Mouse (Mus musculus) embryonic facial prominence, embryonic 11.5 days (tissue): ENCODE data around the gene Qrfpr. TPM values are rescaled to one million over a fixed set of nuclear protein-coding genes. Genes with fewer than 3 reads are reported as not detected.

ENCODE experiments used
- ATAC-seq: fragments of 200-750 bp; cut with Nextera tagmentation; replicated peaks from 2 replicates; pipeline ENCODE4 v1.8.0; 2017; ENCODE audit warnings: low read depth; ENCODE audit not compliant: insufficient number of reproducible peaks, low FRiP score, low TSS enrichment
- DNase-seq: peaks from one replicate; pipeline ENCODE4 v3.0.0-alpha.2; 2015; ENCODE audit warnings: low spot score
- H3K27ac ChIP-seq: fragments of 300-500 bp; sonication (generic); replicated peaks from 2 replicates; pipeline ENCODE4 v1.5.1; 2014; ENCODE audit warnings: mild to moderate bottlenecking, low read depth, low read length, control low read depth
- H3K27me3 ChIP-seq: fragments of 300-500 bp; sonication (generic); 2 replicates; pipeline ENCODE4 v1.6.1; 2014; ENCODE audit warnings: mild to moderate bottlenecking, low read length, moderate library complexity, mixed read lengths; ENCODE audit not compliant: control insufficient read depth, insufficient read depth
- H3K36me3 ChIP-seq: fragments of 300-500 bp; sonication (generic); replicated peaks from 2 replicates; pipeline ENCODE4 v1.6.1; 2014; ENCODE audit warnings: low read depth, mild to moderate bottlenecking, low read length, moderate library complexity, mixed read lengths; ENCODE audit not compliant: control insufficient read depth, insufficient read depth
- H3K4me1 ChIP-seq: fragments of 300-500 bp; sonication (generic); 2 replicates; pipeline ENCODE4 v1.6.1; 2014; ENCODE audit warnings: low read length, mixed read lengths; ENCODE audit not compliant: control insufficient read depth, insufficient read depth
- H3K4me2 ChIP-seq: fragments of 300-500 bp; sonication (generic); 2 replicates; pipeline ENCODE4 v1.6.1; 2014; ENCODE audit warnings: low read depth, mild to moderate bottlenecking, control low read depth, low read length, moderate library complexity
- H3K4me3 ChIP-seq: fragments of 300-500 bp; sonication (generic); 2 replicates; pipeline ENCODE4 v1.5.1; 2014; ENCODE audit warnings: low read depth, low read length, control low read depth
- H3K9ac ChIP-seq: fragments of 300-500 bp; sonication (generic); replicated peaks from 2 replicates; pipeline ENCODE4 v1.6.1; 2014; ENCODE audit warnings: mild to moderate bottlenecking, control low read depth, low read length
- H3K9me3 ChIP-seq: fragments of 300-500 bp; sonication (generic); replicated peaks from 2 replicates; pipeline ENCODE4 v1.6.1; 2016; ENCODE audit warnings: mild to moderate bottlenecking, low read length, inconsistent platforms, mixed read lengths; ENCODE audit not compliant: control insufficient read depth
- WGBS: fragments of 180-500 bp; shearing (Covaris S2); extraction: QIAGEN DNeasy Blood & Tissue Kit; methylation state at CpG from one replicate; pipeline ENCODE4 v1.1.7; 2014; 5-methylcytosine and 5-hydroxymethylcytosine counted together
- polyA plus RNA-seq: library from polyadenylated mRNA; unstranded; fragments of >200 nt; fragmentation: Nextera tagmentation; extraction: Ambion mirVana; gene quantifications from 2 replicates; pipeline ENCODE4 v1.2.1, GENCODE M21; 2014

Gene Qrfpr
- polyA plus RNA-seq, 1 experiment from 2014 or later: not detected

- ATAC-seq: no peak
- Histone ChIP-seq H3K9me3 (no peaks in the 10 kb centered on the region), H3K4me3 (no peak overlapping the region), H3K27me3 (no peaks in the 10 kb centered on the region), H3K9ac (no peak overlapping the region), H3K4me2 (no peak overlapping the region), H3K27ac (no peak overlapping the region), H3K36me3 (no peaks in the 10 kb centered on the region), H3K4me1 (no peaks in the 10 kb centered on the region)
- DNase-seq: peak; percentile 79
- WGBS: 7% methylated on average over 4 of the region's 4 CpGs
Observed at GRCm38 (mm10) chr3:36181519-36181918, 40.6 kb downstream of the Qrfpr start.

GRCm38 (mm10) chr3:36173761-36174160 lies 48.4 kb downstream of the Qrfpr start:
- no peaks in the 10 kb centered on the region for H3K4me1 ChIP-seq
- DNase-seq: no peak
- no peaks in the 10 kb centered on the region; the same call in 1 of the 2 replicates for H3K36me3 ChIP-seq
- no peaks in the 10 kb centered on the region for H3K9me3 ChIP-seq
- WGBS: 98% methylated on average over 2 of the region's 2 CpGs
- H3K4me2 ChIP-seq: no peak overlapping the region
- no peak for ATAC-seq
- no peak overlapping the region for H3K4me3 ChIP-seq
- H3K27ac ChIP-seq: no peak overlapping the region
- no peak overlapping the region for H3K9ac ChIP-seq
- H3K27me3 ChIP-seq: no peaks in the 10 kb centered on the region

- no peak for DNase-seq
Observed at GRCm38 (mm10) chr3:36171348-36171747, 50.8 kb downstream of the Qrfpr start.

GRCm38 (mm10) chr3:36170670-36171210 lies 51.4 kb downstream of the Qrfpr start:
- H3K27me3 ChIP-seq: no peaks in the 10 kb centered on the region
- no peak overlapping the region for H3K4me3 ChIP-seq
- WGBS: 79% methylated on average over 1 of the region's 1 CpGs
- H3K4me1 ChIP-seq: no peaks in the 10 kb centered on the region
- H3K36me3 ChIP-seq: peaks cover under 1% of the 10 kb centered on the region
- ATAC-seq: no peak
- H3K9ac ChIP-seq: no peak overlapping the region
- DNase-seq: no peak
- no peaks in the 10 kb centered on the region for H3K9me3 ChIP-seq
- no peak overlapping the region for H3K4me2 ChIP-seq
- H3K27ac ChIP-seq: no peak overlapping the region

More at GRCm38 (mm10) chr3:36171348-36171747, 50.8 kb downstream of the Qrfpr start:
- Histone ChIP-seq H3K9me3 (no peaks in the 10 kb centered on the region), H3K4me1 (no peaks in the 10 kb centered on the region), H3K9ac (no peak overlapping the region), H3K4me3 (no peak overlapping the region), H3K4me2 (no peak overlapping the region), H3K27ac (no peak overlapping the region), H3K27me3 (no peaks in the 10 kb centered on the region), H3K36me3 (no peaks in the 10 kb centered on the region; the same call in 1 of the 2 replicates)
- ATAC-seq: no peak
- WGBS: 88% methylated on average over 1 of the region's 1 CpGs

- no peaks in the 10 kb centered on the region for H3K27me3 ChIP-seq
Observed at GRCm38 (mm10) chr3:36155268-36155667, 66.8 kb downstream of the Qrfpr start.

GRCm38 (mm10) chr3:36150934-36151686 lies 71.0 kb downstream of the Qrfpr start, which contains the start of gene D3Ertd254e:
D3Ertd254e (plus strand) TSS chr3:36151017.
- peak within 1 kb of the TSS; percentile 70 for H3K27ac ChIP-seq
- H3K4me3 ChIP-seq: peak within 1 kb of the TSS; percentile 89
- no peaks in the 10 kb centered on the region for H3K4me1 ChIP-seq
- peak; percentile 95 for DNase-seq
- H3K4me2 ChIP-seq: peak within 1 kb of the TSS; percentile 58
- H3K9me3 ChIP-seq: no peaks in the 10 kb centered on the region
- no peaks in the 10 kb centered on the region for H3K27me3 ChIP-seq
- H3K36me3 ChIP-seq: no peaks in the 10 kb centered on the region
- WGBS: under 1% methylated on average over 54 of the region's 54 CpGs
- peak within 1 kb of the TSS; percentile 94 for H3K9ac ChIP-seq
- ATAC-seq: peak; percentile 100

More at GRCm38 (mm10) chr3:36155268-36155667, 66.8 kb downstream of the Qrfpr start:
- WGBS: 15% methylated on average over 5 of the region's 5 CpGs
- DNase-seq (peak; percentile 15), ATAC-seq (no peak)
- no peaks in the 10 kb centered on the region for H3K9me3 ChIP-seq
- H3K9ac ChIP-seq: no peak overlapping the region
- no peak overlapping the region for H3K27ac ChIP-seq
- H3K4me1 ChIP-seq: no peaks in the 10 kb centered on the region
- H3K36me3 ChIP-seq: no peaks in the 10 kb centered on the region; the same call in none of the 2 replicates
- no peak overlapping the region for H3K4me3 ChIP-seq
- no peak overlapping the region for H3K4me2 ChIP-seq

GRCm38 (mm10) chr3:36150537-36150933 lies 71.6 kb downstream of the Qrfpr start:
- ATAC-seq (no peak), DNase-seq (no peak)
- Histone ChIP-seq H3K27ac (no peak overlapping the region), H3K4me1 (no peaks in the 10 kb centered on the region), H3K9ac (no peak overlapping the region), H3K27me3 (no peaks in the 10 kb centered on the region), H3K4me3 (no peak overlapping the region; the same call in 1 of the 2 replicates), H3K9me3 (no peaks in the 10 kb centered on the region), H3K4me2 (no peak overlapping the region), H3K36me3 (no peaks in the 10 kb centered on the region)
- WGBS: 3% methylated on average over 1 of the region's 1 CpGs

GRCm38 (mm10) chr3:36138996-36139395 lies 83.1 kb downstream of the Qrfpr start:
- no peaks in the 10 kb centered on the region for H3K4me1 ChIP-seq
- no peaks in the 10 kb centered on the region for H3K27me3 ChIP-seq
- DNase-seq: no peak
- H3K4me2 ChIP-seq: no peak overlapping the region
- no peak overlapping the region for H3K9ac ChIP-seq
- H3K27ac ChIP-seq: no peak overlapping the region
- no peak for ATAC-seq
- no peak overlapping the region for H3K4me3 ChIP-seq
- H3K36me3 ChIP-seq: no peaks in the 10 kb centered on the region
- H3K9me3 ChIP-seq: no peaks in the 10 kb centered on the region
